1 mouse cellular context compared by ENCODE assay signal in the genomic region with DNA sequence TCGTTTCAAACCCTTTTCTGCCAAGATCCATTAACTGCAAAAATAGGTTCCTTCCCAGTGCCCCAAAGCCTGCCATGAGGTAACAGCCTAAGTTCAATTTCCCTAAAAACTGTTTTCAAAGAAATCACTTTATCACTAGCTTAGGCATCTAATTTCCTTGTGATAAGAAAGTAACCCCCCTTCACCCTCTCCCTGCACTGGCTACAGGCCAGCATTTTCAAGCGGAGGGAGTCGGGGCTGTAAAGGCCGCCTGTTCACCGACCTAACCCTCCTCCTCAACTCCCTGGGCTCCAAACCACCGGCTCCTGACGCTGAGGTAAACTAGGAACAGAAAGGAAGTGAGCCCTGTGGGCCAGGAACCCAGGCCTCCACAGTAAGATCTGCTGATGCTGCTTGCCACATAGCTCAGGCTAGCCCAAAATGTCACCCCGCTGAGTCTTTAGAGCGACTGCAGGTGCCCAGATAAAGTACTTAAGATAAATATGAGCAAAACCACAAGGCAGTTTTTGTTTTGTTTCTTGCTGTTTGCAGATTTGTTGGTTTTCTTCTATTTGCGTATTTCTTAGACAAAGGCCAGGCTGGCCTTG.
TF ChIP-seq lines count a peak whose summit lies in the region.

No protein-coding gene starts in this region.

TF ChIP-seq in MEL, 35 proteins besides CTCF, POLR2A, EP300 and RAD21 (continued from another document):
- TF ChIP-seq MAZ (IDR thresholded peaks at IDR 0.05; ENCODE audit: low read depth, low read length), result peak; percentile 92
